Mouse (Mus musculus) ES-E14 (cell line): Measurements from ENCODE around the gene Bcar3. TPM values are rescaled to one million over a fixed set of nuclear protein-coding genes. Genes with fewer than 3 reads are reported as not detected.

ENCODE experiments used
- DNase-seq: peaks from one replicate; pipeline ENCODE4 v3.0.0-alpha.2; 2013; ENCODE audit warnings: low read depth, low spot score
- H3K27ac ChIP-seq: 2 replicates; pipeline ENCODE4 v1.5.1; 2012; ENCODE audit warnings: low read depth, mild to moderate bottlenecking, low read length, moderate library complexity, mixed read lengths; ENCODE audit not compliant: poor library complexity, insufficient read depth, severe bottlenecking
- H3K36me3 ChIP-seq: 2 replicates; pipeline ENCODE4 v1.6.1; 2012; ENCODE audit warnings: mild to moderate bottlenecking, low read length, moderate library complexity, mixed read lengths; ENCODE audit not compliant: control insufficient read depth, poor library complexity, insufficient read depth, severe bottlenecking
- H3K4me1 ChIP-seq, 2 experiments: fragments of 150-350 bp in 1 of 2; sonication (generic) in 1 of 2; 2 replicates each; pipeline ENCODE4 v1.6.1; 2012; ENCODE audit warnings: low read length in 2 of 2, mild to moderate bottlenecking in 1 of 2, mixed read lengths in 1 of 2; ENCODE audit not compliant: control insufficient read depth in 2 of 2, insufficient read depth in 2 of 2, poor library complexity in 1 of 2
- H3K4me3 ChIP-seq, 2 experiments: fragments of 150-350 bp in 1 of 2; sonication (generic) in 1 of 2; 2 replicates each; pipeline ENCODE4 v1.5.1; 2012; ENCODE audit warnings: low read length in 2 of 2, low read depth in 1 of 2, mild to moderate bottlenecking in 1 of 2, mixed read lengths in 1 of 2; ENCODE audit not compliant: insufficient read depth in 1 of 2, poor library complexity in 1 of 2, severe bottlenecking in 1 of 2
- H3K9ac ChIP-seq: 2 replicates; pipeline ENCODE4 v1.6.1; 2012; ENCODE audit warnings: low read depth, mild to moderate bottlenecking, low read length, mixed read lengths; ENCODE audit not compliant: poor library complexity, insufficient read depth, severe bottlenecking
- H3K9me3 ChIP-seq: fragments of 150-350 bp; sonication (generic); 2 replicates; pipeline ENCODE4 v1.6.1; 2012; ENCODE audit warnings: low read depth, mild to moderate bottlenecking, low read length; ENCODE audit not compliant: control insufficient read depth, insufficient read depth
- CHD2 ChIP-seq: IDR thresholded peaks from 2 replicates; pipeline ENCODE4 v1.6.1; 2014; ENCODE audit warnings: mild to moderate bottlenecking, low read depth, low read length, inconsistent platforms
- HCFC1 ChIP-seq: IDR thresholded peaks from 2 replicates; pipeline ENCODE4 v1.6.1; 2012; ENCODE audit warnings: low read length, inconsistent platforms, borderline replicate concordance; ENCODE audit not compliant: insufficient read depth
- MAFK ChIP-seq: IDR thresholded peaks from 2 replicates; pipeline ENCODE4 v1.6.1; 2014; ENCODE audit warnings: mild to moderate bottlenecking, low read depth, low read length, inconsistent platforms; ENCODE audit not compliant: insufficient read depth
- ZC3H11A ChIP-seq: IDR thresholded peaks from 2 replicates; pipeline ENCODE4 v1.6.1; 2012; ENCODE audit warnings: low read depth, mild to moderate bottlenecking, inconsistent platforms, low read length, borderline replicate concordance
- ZNF384 ChIP-seq: IDR thresholded peaks from 2 replicates; pipeline ENCODE4 v1.6.1; 2012; ENCODE audit warnings: low read depth, low read length, inconsistent platforms
- in situ Hi-C, 2 experiments: fragments of 600-800 bp; cut with MboI; formaldehyde crosslinking; loops; one replicate each; pipeline ENCODE4 v1.15.1; 2025; ENCODE audit warnings: low sequenced_read_pairs in 2 of 2, inconsistent platforms in 1 of 2; ENCODE audit not compliant: unreplicated experiment in 2 of 2
- total RNA-seq: library from RNA; depleted of rRNA; stranded (reverse); fragments of 300-350 nt; gene quantifications from 2 replicates; pipeline ENCODE4 v1.2.3, GENCODE M21; 2012

The Bcar3 gene
- total RNA-seq, 1 experiment: 24.5 TPM

GRCm38 (mm10) chr3:122463166-122463565 is 169.2 kb downstream of the Bcar3 start:
- Histone ChIP-seq H3K4me3 (no peak overlapping the region), H3K9ac (no peak overlapping the region), H3K27ac (no peak overlapping the region), H3K36me3 (no peaks in the 10 kb centered on the region; the same call in 1 of the 2 replicates), H3K4me1 (peaks cover 2 to 22% of the 10 kb centered on the region in 2 experiments; a peak in 2 of 4 replicates), H3K9me3 (no peaks in the 10 kb centered on the region)
- in situ Hi-C loops: no loop called here
- DNase-seq: no peak
- TF ChIP-seq CHD2 (no peak), HCFC1 (no peak), ZNF384 (no peak), MAFK (no peak), ZC3H11A (no peak)

GRCm38 (mm10) chr3:122466100-122466730 is 172.3 kb downstream of the Bcar3 start:
- TF ChIP-seq MAFK (no peak), ZC3H11A (peak; percentile 77)
- DNase-seq: no peak
- Histone ChIP-seq H3K9me3 (no peaks in the 10 kb centered on the region), H3K4me3 (no peak overlapping the region), H3K27ac (no peak overlapping the region), H3K36me3 (no peaks in the 10 kb centered on the region; the same call in 1 of the 2 replicates), H3K9ac (no peak overlapping the region), H3K4me1 (peaks cover 4 to 17% of the 10 kb centered on the region in 2 experiments; a peak in 2 of 4 replicates)
- in situ Hi-C loops: no loop called here

GRCm38 (mm10) chr3:122467977-122468376 is 174.0 kb downstream of the Bcar3 start:
- H3K4me3 ChIP-seq: no peak overlapping the region
- H3K27ac ChIP-seq: no peak overlapping the region
- peaks cover 2 to 17% of the 10 kb centered on the region in 2 experiments; a peak in 2 of 4 replicates for H3K4me1 ChIP-seq
- in situ Hi-C loops: no loop called here
- no peak overlapping the region for H3K9ac ChIP-seq
- TF ChIP-seq ZC3H11A (peak; percentile 14; the same call in 1 of the 2 replicates), CHD2 (no peak)
- no peak for DNase-seq
- no peaks in the 10 kb centered on the region; the same call in 1 of the 2 replicates for H3K36me3 ChIP-seq
- no peaks in the 10 kb centered on the region for H3K9me3 ChIP-seq

- Histone ChIP-seq H3K27ac (no peak overlapping the region), H3K36me3 (no peaks in the 10 kb centered on the region), H3K4me1 (peaks cover 15 to 32% of the 10 kb centered on the region in 2 experiments), H3K4me3 (no peak overlapping the region), H3K9ac (no peak overlapping the region), H3K9me3 (no peaks in the 10 kb centered on the region)
- DNase-seq: no peak
- no peak for TF ChIP-seq ZNF384
- TF ChIP-seq ZC3H11A: no peak
- TF ChIP-seq CHD2: no peak
- TF ChIP-seq MAFK: no peak
- no peak for TF ChIP-seq HCFC1
- in situ Hi-C loops: loop anchor here in 1 of 2 experiments (10.0 kb wide), 1 partner anchor 156 kb away; no protein-coding TSS in a partner anchor
Measured at GRCm38 (mm10) chr3:122470326-122471016, 176.5 kb downstream of the Bcar3 start.
